Mouse (Mus musculus) gastrocnemius, postnatal 36 days (tissue): ENCODE measurements around the gene Cypt2. TPM values are rescaled to one million over a fixed set of nuclear protein-coding genes. Genes with fewer than 3 reads are reported as not detected.
"Not testable (repeated sequence)": the region's sequence is repeated elsewhere in the genome, so short reads cannot be mapped to it uniquely, and the experiment has no call there.

Experiments
- DNase-seq, 2 experiments: peaks; one replicate each; pipeline ENCODE4 v3.0.0; 2022
- intact Hi-C: fragments of 180-260 bp; cut with DNase I; formaldehyde crosslinking; loops from one replicate; pipeline ENCODE4 v1.15.1; 2025
- long read RNA-seq, 2 experiments: library from polyadenylated mRNA; stranded (forward); transcript quantifications; one replicate each; pipeline ENCODE4 v2.0.0; 2021
- total RNA-seq, 2 experiments: library from RNA; stranded (reverse); gene quantifications; 2 replicates each; pipeline ENCODE4 v1.2.3; 2021

The Cypt2 gene
- not detected for total RNA-seq
- long read RNA-seq, experiment 1 = 0 reads
- long read RNA-seq, experiment 2 = 0 reads

DNA sequence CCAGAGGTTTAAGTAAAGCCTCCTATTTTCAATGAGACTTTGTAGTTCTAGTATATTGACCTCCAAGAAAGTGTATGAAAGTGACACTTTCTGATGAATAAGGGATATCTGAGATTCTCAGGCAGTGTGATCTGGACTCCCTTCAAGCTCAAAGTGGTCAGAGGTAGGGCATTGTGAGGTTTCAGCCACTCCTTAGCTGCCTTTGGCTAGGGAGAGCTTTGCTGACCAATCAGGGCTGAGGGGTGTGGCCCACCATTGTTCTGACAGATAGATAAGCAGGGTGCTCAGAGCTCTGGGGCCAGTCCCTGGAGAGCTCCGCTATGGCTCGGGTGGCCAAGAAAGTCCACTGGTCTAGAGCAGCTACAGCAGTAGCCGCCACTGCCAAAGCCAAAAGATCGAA, at the start of gene Cypt2:
TSS of gene Cypt2 (plus strand) at position 301 of the 400 bp plus-strand sequence.
- intact Hi-C loops, DNase-seq: not testable (repeated sequence)

DNA sequence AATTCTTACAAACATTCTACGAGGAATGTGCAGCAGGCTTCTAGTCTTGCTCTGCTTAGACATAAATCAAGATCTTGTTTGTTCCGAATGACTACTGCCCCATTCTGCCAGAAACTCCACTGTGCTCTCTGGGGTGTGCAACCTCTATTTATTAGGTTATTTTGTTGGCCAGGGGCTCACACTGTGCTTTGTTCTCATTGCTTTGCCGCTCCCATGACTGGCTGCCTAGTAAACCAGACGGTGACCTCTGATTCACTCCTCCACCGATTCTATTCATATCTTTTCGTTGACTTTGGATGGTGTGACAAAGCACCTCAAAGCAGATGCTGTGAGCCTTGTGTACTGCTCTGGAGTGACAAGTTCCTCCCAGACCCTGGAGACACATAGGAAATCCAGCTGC, 46.7 kb downstream of the Cypt2 start:
- no peak for DNase-seq
- intact Hi-C loops = no loop called here
